Mouse (Mus musculus) adrenal gland (tissue): Measurements from ENCODE around the gene Kcnj9.

Experiments
- intact Hi-C: fragments of 180-260 bp; cut with DNase I; formaldehyde crosslinking; loops from one replicate; pipeline ENCODE4 v1.15.1; 2025
- long read RNA-seq, 2 experiments: library from polyadenylated mRNA; unstranded; transcript quantifications; one replicate each; pipeline ENCODE4 v2.0.0; 2020; ENCODE audit warnings: borderline replicate concordance in 1 of 2; ENCODE audit not compliant: insufficient replicate concordance in 1 of 2

Kcnj9 gene
- long read RNA-seq, experiment 1: 0 reads
- long read RNA-seq, experiment 2: 0 reads

- intact Hi-C loops: no loop called here
Measured at GRCm38 (mm10) chr1:172329131-172329530, at the start of gene Kcnj9. Gene Kcnj9 (minus strand): TSS chr1:172329318.

- intact Hi-C loops: no loop called here
Measured at GRCm38 (mm10) chr1:172376758-172377458, 47.8 kb upstream of the Kcnj9 start.

- intact Hi-C loops: no loop called here
Measured at GRCm38 (mm10) chr1:172376198-172376667, 47.1 kb upstream of the Kcnj9 start, which contains the start of gene Pigm. Gene Pigm (plus strand): TSS chr1:172376546.

- intact Hi-C loops: no loop called here
Measured at GRCm38 (mm10) chr1:172368768-172369418, 39.8 kb upstream of the Kcnj9 start.

- intact Hi-C loops: loop anchor here (2.0 kb wide), 1 partner anchor 38 kb away; no protein-coding TSS in a partner anchor
Measured at GRCm38 (mm10) chr1:172364684-172365083, 35.6 kb upstream of the Kcnj9 start.

- intact Hi-C loops: no loop called here
Measured at GRCm38 (mm10) chr1:172358341-172358740, 29.2 kb upstream of the Kcnj9 start.

- intact Hi-C loops: loop anchor here (2.0 kb wide), 1 partner anchor 31 kb away; no protein-coding TSS in a partner anchor
Measured at GRCm38 (mm10) chr1:172357550-172357949, 28.4 kb upstream of the Kcnj9 start.

GRCm38 (mm10) chr1:172355336-172355735 is 26.2 kb upstream of the Kcnj9 start:
- intact Hi-C loops: no loop called here

GRCm38 (mm10) chr1:172352453-172352852 is 23.3 kb upstream of the Kcnj9 start:
- intact Hi-C loops: no loop called here

GRCm38 (mm10) chr1:172352001-172352400 is 22.9 kb upstream of the Kcnj9 start:
- intact Hi-C loops: no loop called here

- intact Hi-C loops: no loop called here
Measured at GRCm38 (mm10) chr1:172349916-172350812, 21.0 kb upstream of the Kcnj9 start.

- intact Hi-C loops: no loop called here
Measured at GRCm38 (mm10) chr1:172349504-172349903, 20.4 kb upstream of the Kcnj9 start.

- intact Hi-C loops: no loop called here
Measured at GRCm38 (mm10) chr1:172347382-172347781, 18.3 kb upstream of the Kcnj9 start.

GRCm38 (mm10) chr1:172346707-172347106 is 17.6 kb upstream of the Kcnj9 start:
- intact Hi-C loops: no loop called here

GRCm38 (mm10) chr1:172344820-172345219 is 15.7 kb upstream of the Kcnj9 start:
- intact Hi-C loops: no loop called here

- intact Hi-C loops: no loop called here
Measured at GRCm38 (mm10) chr1:172343914-172344313, 14.8 kb upstream of the Kcnj9 start.

GRCm38 (mm10) chr1:172342729-172343128 is 13.6 kb upstream of the Kcnj9 start:
- intact Hi-C loops: no loop called here

- intact Hi-C loops: no loop called here
Measured at GRCm38 (mm10) chr1:172341386-172341785, 12.3 kb upstream of the Kcnj9 start.

- intact Hi-C loops: no loop called here
Measured at GRCm38 (mm10) chr1:172340729-172341321, 11.7 kb upstream of the Kcnj9 start, which contains the start of gene Kcnj10. Gene Kcnj10 (plus strand): TSS chr1:172341210.

GRCm38 (mm10) chr1:172337411-172338185 is 8.5 kb upstream of the Kcnj9 start:
- intact Hi-C loops: no loop called here
